Mouse (Mus musculus): ENCODE data around the gene Zfp979. TPM values are rescaled to one million over a fixed set of nuclear protein-coding genes. Genes with fewer than 3 reads are reported as not detected.

Gene Zfp979
- total and polyA plus RNA-seq, 2 experiments from 2014 or later: 1.6 to 4.0 TPM

- Histone ChIP-seq H3K9me3 (ENCODE audit: low read length) (peaks cover 10% of the 10 kb centered on the region), H3K9ac (no peak overlapping the region), H3K4me3 (ENCODE audit: low read depth, low read length) (no peak overlapping the region), H3K27me3 (ENCODE audit: insufficient read depth, low read length) (no peaks in the 10 kb centered on the region), H3K4me2 (ENCODE audit: low read depth) (no peak overlapping the region), H3K4me1 (ENCODE audit: insufficient read depth) (no peaks in the 10 kb centered on the region), H3K36me3 (ENCODE audit: insufficient read depth) (no peaks in the 10 kb centered on the region), H3K27ac (ENCODE audit: low read depth, low read length) (no peak overlapping the region)
- 68% methylated on average over 6 of the region's 6 CpGs for WGBS
- no peak for TF ChIP-seq CTCF (IDR thresholded peaks at IDR 0.05; ENCODE audit: low read depth)
- ATAC-seq (no peak), DNase-seq (no peak)
These were observed 76.7 kb downstream of the Zfp979 start for GRCm38 (mm10) chr4:147565426-147566220.

Other genes with a start within 250 kb of the Zfp979 start
- 3.1 and 6.4 TPM in 2 replicates for gene Zfp982, start 150.1 kb downstream of the Zfp979 start, total RNA-seq (2014; rRNA removed)
- 1.4 and 2.2 TPM in 2 replicates for gene Zfp982, start 150.1 kb downstream of the Zfp979 start, polyA plus RNA-seq (2015; fragmentation: Nextera tagmentation; extraction: Ambion mirVana)
- gene Gm16503, start 102.3 kb downstream of the Zfp979 start, total RNA-seq (2014; rRNA removed): 0.69 and 1.8 TPM in 2 replicates
- 0.08 and 0.28 TPM in 2 replicates for gene Gm16503, start 102.3 kb downstream of the Zfp979 start, polyA plus RNA-seq (2015; fragmentation: Nextera tagmentation; extraction: Ambion mirVana)
- 0.38 TPM in 1 of 2 replicates, not detected in the other for gene Zfp985, start 89.2 kb downstream of the Zfp979 start, total RNA-seq (2014; rRNA removed)
- 0.10 TPM in 1 of 2 replicates, not detected in the other for gene Zfp985, start 89.2 kb downstream of the Zfp979 start, polyA plus RNA-seq (2015; fragmentation: Nextera tagmentation; extraction: Ambion mirVana)
- not detected in 2 replicates for gene Zfp534, start 60.0 kb upstream of the Zfp979 start, total RNA-seq (2014; rRNA removed)
- not detected in 2 replicates for gene Zfp534, start 60.0 kb upstream of the Zfp979 start, polyA plus RNA-seq (2015; fragmentation: Nextera tagmentation; extraction: Ambion mirVana)
- 6.8 and 8.6 TPM in 2 replicates for gene Zfp984, start 167.3 kb upstream of the Zfp979 start, total RNA-seq (2014; rRNA removed)
- 3.9 and 4.8 TPM in 2 replicates for gene Zfp984, start 167.3 kb upstream of the Zfp979 start, polyA plus RNA-seq (2015; fragmentation: Nextera tagmentation; extraction: Ambion mirVana)
- gene Zfp933, start 205.9 kb upstream of the Zfp979 start, total RNA-seq (2014; rRNA removed): 15.6 and 16.5 TPM in 2 replicates
- gene Zfp933, start 205.9 kb upstream of the Zfp979 start, polyA plus RNA-seq (2015; fragmentation: Nextera tagmentation; extraction: Ambion mirVana): 2.9 and 4.6 TPM in 2 replicates
- gene Miip, start 226.3 kb upstream of the Zfp979 start, total RNA-seq (2014; rRNA removed): 32.9 and 35.7 TPM in 2 replicates
- gene Miip, start 226.3 kb upstream of the Zfp979 start, polyA plus RNA-seq (2015; fragmentation: Nextera tagmentation; extraction: Ambion mirVana): 31.7 and 32.3 TPM in 2 replicates
- 7.4 and 8.5 TPM in 2 replicates for gene Fv1, start 226.5 kb upstream of the Zfp979 start, total RNA-seq (2014; rRNA removed)
- gene Fv1, start 226.5 kb upstream of the Zfp979 start, polyA plus RNA-seq (2015; fragmentation: Nextera tagmentation; extraction: Ambion mirVana): 2.7 and 4.2 TPM in 2 replicates